Mouse (Mus musculus) olfactory bulb, adult 2 months (tissue): ENCODE measurements at regions not wholly inside any gene's neighbourhood (a gene's known extent, or its start where the extent isn't known, plus 50 kb on each side); places are given as distances from the start of the nearest gene placed in this dataset.

Source experiments
- H3K27ac ChIP-seq: fragments of 200-500 bp; 2 replicates; pipeline ENCODE4 v1.5.1; 2012; ENCODE audit warnings: low read depth, low read length; ENCODE audit not compliant: insufficient read depth
- H3K4me1 ChIP-seq: fragments of 200-500 bp; 2 replicates; pipeline ENCODE4 v1.6.1; 2012; ENCODE audit warnings: low read length; ENCODE audit not compliant: control insufficient read depth, insufficient read depth
- H3K4me3 ChIP-seq: fragments of 200-500 bp; 2 replicates; pipeline ENCODE4 v1.5.1; 2012; ENCODE audit warnings: mild to moderate bottlenecking, low read depth, low read length, moderate library complexity; ENCODE audit not compliant: insufficient read depth
- CTCF ChIP-seq: fragments of 200-500 bp; IDR thresholded peaks from 2 replicates; pipeline ENCODE4 v1.5.1; 2012; ENCODE audit warnings: low read depth, mild to moderate bottlenecking, low read length, moderate library complexity; ENCODE audit not compliant: insufficient read depth
- POLR2A ChIP-seq: fragments of 200-500 bp; IDR thresholded peaks from 2 replicates; pipeline ENCODE4 v1.6.1; 2012; ENCODE audit warnings: mild to moderate bottlenecking, low read depth, low read length, moderate library complexity; ENCODE audit not compliant: insufficient read depth
- WGBS: fragments of 180-500 bp; shearing (Covaris S2); methylation state at CpG from one replicate; pipeline ENCODE4 v1.1.7; 2018; 5-methylcytosine and 5-hydroxymethylcytosine counted together

DNA sequence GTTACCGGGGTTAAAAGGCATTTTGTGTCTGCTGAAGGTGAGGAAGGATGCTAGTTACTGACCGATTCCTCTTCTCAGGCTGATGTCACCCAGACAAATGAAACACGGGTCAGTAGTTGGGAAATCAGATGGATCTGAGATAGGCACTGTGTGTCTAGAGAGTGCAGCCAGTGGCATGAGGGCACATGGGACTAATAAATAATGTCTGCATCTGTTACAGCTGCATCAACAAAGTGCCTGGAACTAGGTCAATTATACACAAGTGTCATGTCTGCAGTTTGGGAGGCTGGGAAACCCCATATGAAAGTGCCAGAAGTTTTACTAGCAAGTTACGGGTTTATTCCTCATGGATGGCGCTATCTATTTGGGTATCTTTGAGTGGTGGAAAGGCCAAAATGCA, 68.8 kb downstream of the Cxcl12 start:
- TF ChIP-seq CTCF (no peak), POLR2A (no peak)
- Histone ChIP-seq H3K27ac (no peak overlapping the region), H3K4me1 (no peaks in the 10 kb centered on the region), H3K4me3 (no peak overlapping the region)
- WGBS = 87% methylated on average over 5 of the region's 5 CpGs

- Histone ChIP-seq H3K27ac (no peak overlapping the region), H3K4me1 (no peaks in the 10 kb centered on the region), H3K4me3 (no peak overlapping the region)
- TF ChIP-seq CTCF (no peak), POLR2A (no peak)
- 35% methylated on average over 3 of the region's 3 CpGs for WGBS
These were observed 72.9 kb downstream of the Cxcl12 start for GRCm38 (mm10) chr6:117241206-117241605.

DNA sequence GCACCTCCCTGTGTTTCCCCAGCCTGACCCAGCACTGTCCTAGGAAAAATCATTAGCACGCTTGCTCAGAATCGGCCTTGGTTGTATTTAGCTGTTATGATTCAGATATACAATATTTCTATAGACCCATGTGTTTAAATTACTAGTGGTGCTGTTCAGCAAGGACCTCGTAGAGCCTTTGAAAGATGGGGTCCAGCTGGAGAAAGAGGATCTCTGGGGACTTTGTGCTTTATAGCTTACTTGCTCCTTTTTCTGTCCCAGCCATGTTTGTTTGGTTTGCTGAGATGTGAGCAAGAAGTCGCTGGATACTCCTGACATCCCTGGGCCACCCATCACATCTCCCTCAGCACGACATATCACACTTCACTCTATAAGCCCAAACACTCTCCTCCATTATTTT, 77.1 kb downstream of the Cxcl12 start:
- Histone ChIP-seq H3K27ac (no peak overlapping the region), H3K4me3 (no peak overlapping the region), H3K4me1 (no peaks in the 10 kb centered on the region)
- WGBS = 96% methylated on average over 5 of the region's 5 CpGs
- TF ChIP-seq POLR2A = no peak
- TF ChIP-seq CTCF = no peak

GRCm38 (mm10) chr6:117245849-117246248, 77.5 kb downstream of the Cxcl12 start:
- Histone ChIP-seq H3K4me1 (no peaks in the 10 kb centered on the region), H3K27ac (no peak overlapping the region), H3K4me3 (no peak overlapping the region)
- 82% methylated on average over 6 of the region's 6 CpGs for WGBS
- no peak for TF ChIP-seq POLR2A
- no peak for TF ChIP-seq CTCF

GRCm38 (mm10) chr6:117249230-117249921, 81.0 kb downstream of the Cxcl12 start:
- Histone ChIP-seq H3K27ac (no peak overlapping the region), H3K4me3 (no peak overlapping the region), H3K4me1 (no peaks in the 10 kb centered on the region)
- TF ChIP-seq POLR2A (no peak), CTCF (no peak)
- 92% methylated on average over 18 of the region's 18 CpGs for WGBS

- no peak for TF ChIP-seq CTCF
- TF ChIP-seq POLR2A = no peak
- 78% methylated on average over 2 of the region's 2 CpGs for WGBS
- H3K27ac ChIP-seq = no peak overlapping the region
- H3K4me3 ChIP-seq = no peak overlapping the region
- no peaks in the 10 kb centered on the region for H3K4me1 ChIP-seq
These were observed 81.7 kb downstream of the Cxcl12 start for GRCm38 (mm10) chr6:117250051-117250450.

DNA sequence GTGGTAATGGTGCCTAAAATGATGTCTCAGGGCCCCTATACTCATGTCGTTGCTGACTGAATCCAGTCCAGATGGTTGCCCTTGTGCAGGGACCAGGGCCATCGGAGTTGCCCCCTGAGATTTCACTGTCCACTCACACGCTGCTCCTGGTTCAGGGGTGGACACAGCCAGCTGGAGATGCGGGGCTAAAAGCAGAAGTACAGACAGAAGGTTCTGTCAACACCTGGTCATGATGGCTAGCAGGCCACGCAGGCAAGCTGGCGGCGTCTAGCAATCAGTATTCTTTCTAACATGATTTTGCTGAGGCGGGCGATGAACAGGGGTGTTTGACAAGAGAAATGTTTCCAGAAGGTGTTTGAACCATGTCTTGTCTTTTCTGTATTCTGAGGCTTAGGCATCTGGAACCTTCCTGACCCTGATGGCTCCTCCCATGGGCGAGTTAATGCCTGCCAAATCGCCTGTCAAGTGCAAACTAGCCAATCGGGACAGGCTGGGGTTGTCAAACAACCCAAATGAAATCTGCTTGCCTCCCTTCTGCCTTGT, 83.1 kb downstream of the Cxcl12 start:
- H3K4me1 ChIP-seq = no peaks in the 10 kb centered on the region
- 86% methylated on average over 12 of the region's 12 CpGs for WGBS
- TF ChIP-seq CTCF (no peak), POLR2A (no peak)
- H3K4me3 ChIP-seq = no peak overlapping the region
- no peak overlapping the region for H3K27ac ChIP-seq

GRCm38 (mm10) chr6:117252361-117252760, 84.0 kb downstream of the Cxcl12 start:
- Histone ChIP-seq H3K27ac (no peak overlapping the region), H3K4me1 (no peaks in the 10 kb centered on the region), H3K4me3 (no peak overlapping the region)
- WGBS = 79% methylated on average over 2 of the region's 2 CpGs
- TF ChIP-seq CTCF (no peak), POLR2A (no peak)

- Histone ChIP-seq H3K4me1 (no peaks in the 10 kb centered on the region), H3K27ac (no peak overlapping the region), H3K4me3 (no peak overlapping the region)
- no peak for TF ChIP-seq POLR2A
- no peak for TF ChIP-seq CTCF
- 94% methylated on average over 6 of the region's 6 CpGs for WGBS
These were observed 84.7 kb downstream of the Cxcl12 start for GRCm38 (mm10) chr6:117253036-117253435.
